Mouse (Mus musculus): ENCODE measurements around the gene Pkdrej.

GRCm38 (mm10) chr15:85771306-85772121, 50.0 kb downstream of the Pkdrej start:
- TF ChIP-seq POLR2A (IDR thresholded peaks at IDR 0.05; ENCODE audit: borderline replicate concordance, control insufficient read depth, low read depth, low read length) = no peak
- TF ChIP-seq CTCF (IDR thresholded peaks at IDR 0.05; ENCODE audit: control insufficient read depth, insufficient read depth, low read length) = no peak

All from bone marrow, adult 2 months (tissue).